Mouse (Mus musculus): ENCODE data around the gene Cmtm6.

DNA sequence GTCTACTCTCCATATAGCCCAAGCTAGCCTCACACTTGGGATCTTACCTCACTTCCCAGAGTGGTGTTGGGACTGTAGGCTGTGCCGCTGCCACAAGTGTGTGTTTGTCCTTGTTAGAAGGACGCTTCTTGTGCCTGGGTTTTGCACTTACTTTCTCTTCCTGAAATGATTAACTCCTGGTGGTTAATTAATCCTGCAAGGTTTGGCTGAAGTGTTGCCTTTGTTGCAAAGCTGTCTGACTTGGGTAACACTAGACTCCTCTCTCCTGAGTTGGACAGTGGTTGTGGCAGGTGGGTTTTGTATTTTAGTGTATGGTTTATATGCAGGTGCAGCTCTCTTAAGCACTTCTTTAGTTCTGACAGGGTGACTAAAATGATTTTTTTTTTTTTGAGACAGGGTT is 29.9 kb upstream of the Cmtm6 start:
- no peak for TF ChIP-seq CTCF (IDR thresholded peaks at IDR 0.05; ENCODE audit: borderline replicate concordance, extremely low read depth, insufficient read depth, insufficient read length)
- TF ChIP-seq POLR2A (IDR thresholded peaks at IDR 0.05; ENCODE audit: borderline replicate concordance, extremely low read depth, insufficient read depth, insufficient read length, poor library complexity, severe bottlenecking), result no peak

All from brain, embryonic 14.5 days (tissue).